In genomic region chr13:36282785-36283544, GRCm38 (mm10) we compare ENCODE assay signal across 9 mouse cellular contexts.
DNase-seq lines count a peak whose midpoint lies in the region; ATAC-seq and TF ChIP-seq lines count a peak whose summit lies in the region.
"Had no signal": no experiment of that assay in that cellular context is flagged by ENCODE, and none has a peak within 500 bp of the region (broad histone marks: within the 10 kb centered on the region; RNA-seq: fewer than 3 reads in every experiment).

No protein-coding gene starts in this region.

- H3K4me3 ChIP-seq in forebrain, postnatal 0 days (ENCODE audit: low read depth, low read length) = no peak overlapping the region
- H3K4me3 ChIP-seq in neural tube, embryonic 14.5 days (ENCODE audit: low read depth, low read length) = no peak overlapping the region
- H3K4me3 ChIP-seq in heart, embryonic 10.5 days = no peak overlapping the region

- 13% methylated on average over 7 of the region's 7 CpGs for WGBS in forebrain, postnatal 0 days
- WGBS in neural tube, embryonic 14.5 days = 12% methylated on average over 7 of the region's 7 CpGs
- 56% methylated on average over 7 of the region's 7 CpGs for WGBS in heart, embryonic 10.5 days

- H3K36me3 ChIP-seq in forebrain, postnatal 0 days (ENCODE audit: insufficient read depth) = no peaks in the 10 kb centered on the region
- no peaks in the 10 kb centered on the region for H3K36me3 ChIP-seq in neural tube, embryonic 14.5 days (ENCODE audit: control insufficient read depth, insufficient read depth, low read length)
- H3K36me3 ChIP-seq in heart, embryonic 10.5 days = no peaks in the 10 kb centered on the region

- 0 out of 2 replicates have a peak overlapping the region, but pooled peaks have one; percentile 0 for H3K4me2 ChIP-seq in forebrain, postnatal 0 days (ENCODE audit: low read depth)
- H3K4me2 ChIP-seq in neural tube, embryonic 14.5 days (ENCODE audit: low read depth, low read length) = peak overlapping the region; percentile 9; the same call in 1 of the 2 replicates

- DNase-seq in heart, adult 11 months = peak; percentile 74
- no peak for DNase-seq in heart, postnatal 4 days
- peak; percentile 75 for DNase-seq in forebrain, postnatal 0 days
- peak; percentile 45 to 50 for DNase-seq in layer of hippocampus, adult 8-10 months (ENCODE audit: low spot score in 2 of 2)
- DNase-seq in lung, postnatal 4 days = no peak
- DNase-seq in heart, embryonic 10.5 days (ENCODE audit: low spot score) = no peak
- no peak for DNase-seq in yolk sac, embryonic 10.5 days (ENCODE audit: low spot score)

- H3K9me3 ChIP-seq in forebrain, postnatal 0 days (ENCODE audit: low read length) = no peaks in the 10 kb centered on the region
- no peaks in the 10 kb centered on the region for H3K9me3 ChIP-seq in neural tube, embryonic 14.5 days (ENCODE audit: control insufficient read depth, low read length)
- H3K9me3 ChIP-seq in heart, embryonic 10.5 days = no peaks in the 10 kb centered on the region

- peak; percentile 86 for ATAC-seq in forebrain, postnatal 0 days
- ATAC-seq in neural tube, embryonic 14.5 days (ENCODE audit: low read depth) = peak; percentile 90

- peaks cover 11% of the 10 kb centered on the region; the same call in 1 of the 2 replicates for H3K4me1 ChIP-seq in forebrain, postnatal 0 days (ENCODE audit: insufficient read depth)
- peaks cover 21% of the 10 kb centered on the region for H3K4me1 ChIP-seq in neural tube, embryonic 14.5 days (ENCODE audit: control insufficient read depth, insufficient read depth, low read length)
- peaks cover 23% of the 10 kb centered on the region for H3K4me1 ChIP-seq in heart, embryonic 10.5 days

- H3K9ac ChIP-seq in forebrain, postnatal 0 days = peak overlapping the region; percentile 31; the same call in 1 of the 2 replicates
- H3K9ac ChIP-seq in neural tube, embryonic 14.5 days (replicated peaks; ENCODE audit: low read depth, low read length) = 0 out of 2 replicates have a peak overlapping the region, but pooled peaks have one; percentile 13
- H3K9ac ChIP-seq: liver, embryonic 14.5 days had no signal

- no peak for TF ChIP-seq CTCF in forebrain, postnatal 0 days (IDR thresholded peaks at IDR 0.05; ENCODE audit: low read depth)

- no peaks in the 10 kb centered on the region for H3K27me3 ChIP-seq in forebrain, postnatal 0 days (ENCODE audit: insufficient read depth, low read length)
- H3K27me3 ChIP-seq in neural tube, embryonic 14.5 days (ENCODE audit: control insufficient read depth, insufficient read depth, low read length) = no peaks in the 10 kb centered on the region
- no peaks in the 10 kb centered on the region; the same call in 1 of the 2 replicates for H3K27me3 ChIP-seq in heart, embryonic 10.5 days (ENCODE audit: insufficient read depth, poor library complexity, severe bottlenecking)

- H3K27ac ChIP-seq in forebrain, postnatal 0 days (ENCODE audit: low read depth, low read length) = peak overlapping the region; percentile 57
- peak overlapping the region; percentile 71 for H3K27ac ChIP-seq in neural tube, embryonic 14.5 days (ENCODE audit: low read depth, low read length)
- no peak overlapping the region for H3K27ac ChIP-seq in heart, embryonic 10.5 days
- H3K27ac ChIP-seq: liver, embryonic 14.5 days had no signal

Comparison
In these comparisons a context has a peak if more than half of its experiments do, and no peak if none do; other contexts are left out.
1. DNase-seq: peak in heart, adult 11 months (single experiment), forebrain, postnatal 0 days (single experiment) and layer of hippocampus, adult 8-10 months (2 of 2); none in heart, postnatal 4 days (single experiment), lung, postnatal 4 days (0 of 2), heart, embryonic 10.5 days (single experiment) and yolk sac, embryonic 10.5 days (single experiment).